Mouse (Mus musculus) ES-Bruce4 (cell line): Measurements from ENCODE around the gene Prkd2.

Experiments used
- CTCF ChIP-seq: IDR thresholded peaks from one replicate; pipeline ENCODE4 v1.8.1; 2011; ENCODE audit warnings: low read depth, low read length
- POLR2A ChIP-seq: IDR thresholded peaks from one replicate; pipeline ENCODE4 v1.8.1; 2011; ENCODE audit warnings: low read length; ENCODE audit not compliant: insufficient read depth

GRCm38 (mm10) chr7:16871600-16871999, 28.9 kb downstream of the Prkd2 start:
- TF ChIP-seq CTCF (no peak), POLR2A (no peak)
